Mouse (Mus musculus) liver, embryonic 13.5 days (tissue): ENCODE data around the gene Entpd2. TPM values are rescaled to one million over a fixed set of nuclear protein-coding genes. Genes with fewer than 3 reads are reported as not detected.

Source experiments
- ATAC-seq: fragments of 200-750 bp; cut with Nextera tagmentation; 2 replicates; pipeline ENCODE4 v1.8.0; 2017; ENCODE audit warnings: low read depth, mild to moderate bottlenecking, moderate number of reproducible peaks, moderate library complexity
- DNase-seq: peaks from one replicate; pipeline ENCODE4 v3.0.0; 2022
- H3K27ac ChIP-seq: fragments of 300-500 bp; sonication (generic); 2 replicates; pipeline ENCODE4 v1.5.1; 2015; ENCODE audit warnings: moderate library complexity, mild to moderate bottlenecking, inconsistent platforms
- H3K27me3 ChIP-seq: fragments of 300-500 bp; sonication (generic); 2 replicates; pipeline ENCODE4 v1.6.1; 2015; ENCODE audit warnings: mild to moderate bottlenecking, inconsistent platforms
- H3K36me3 ChIP-seq: fragments of 300-500 bp; sonication (generic); 2 replicates; pipeline ENCODE4 v1.6.1; 2015; ENCODE audit warnings: mild to moderate bottlenecking, inconsistent platforms
- H3K4me1 ChIP-seq: fragments of 300-500 bp; sonication (generic); replicated peaks from 2 replicates; pipeline ENCODE4 v1.6.1; 2015; ENCODE audit warnings: inconsistent platforms
- H3K4me2 ChIP-seq: fragments of 300-500 bp; sonication (generic); 2 replicates; pipeline ENCODE4 v1.6.1; 2015; ENCODE audit warnings: inconsistent platforms, mild to moderate bottlenecking, moderate library complexity
- H3K4me3 ChIP-seq: fragments of 300-500 bp; sonication (generic); replicated peaks from 2 replicates; pipeline ENCODE4 v1.5.1; 2015; ENCODE audit warnings: mild to moderate bottlenecking, inconsistent platforms
- H3K9ac ChIP-seq: fragments of 300-500 bp; sonication (generic); 2 replicates; pipeline ENCODE4 v1.6.1; 2015; ENCODE audit warnings: mild to moderate bottlenecking, inconsistent platforms
- H3K9me3 ChIP-seq: fragments of 300-500 bp; sonication (generic); replicated peaks from 2 replicates; pipeline ENCODE4 v1.6.1; 2016; ENCODE audit warnings: inconsistent platforms
- WGBS: fragments of 180-500 bp; shearing (Covaris S2); methylation state at CpG from one replicate; pipeline ENCODE4 v1.1.7; 2015; ENCODE audit not compliant: insufficient replicate concordance; 5-methylcytosine and 5-hydroxymethylcytosine counted together
- polyA plus RNA-seq: library from polyadenylated mRNA; unstranded; fragments of >200 nt; fragmentation: Nextera tagmentation; extraction: Ambion mirVana; gene quantifications from 2 replicates; pipeline ENCODE4 v1.2.1, GENCODE M21; 2015

The Entpd2 gene
- 0.40 and 0.41 TPM in 2 replicates for polyA plus RNA-seq

GRCm38 (mm10) chr2:25395721-25396596, at the start of gene Entpd2:
Gene Entpd2, plus strand, starts transcription at chr2:25395874.
- Histone ChIP-seq H3K27me3 (peaks cover 81% of the 10 kb centered on the region), H3K4me1 (peaks cover 19% of the 10 kb centered on the region), H3K4me2 (peak within 1 kb of the TSS; percentile 72), H3K36me3 (no peaks in the 10 kb centered on the region), H3K4me3 (peak within 1 kb of the TSS; percentile 51), H3K9me3 (no peaks in the 10 kb centered on the region), H3K27ac (no peak within 1 kb of the TSS), H3K9ac (no peak within 1 kb of the TSS)
- ATAC-seq (peak; percentile 59; the same call in 1 of the 2 replicates), DNase-seq (no peak)
- WGBS: 2% methylated on average over 57 of the region's 57 CpGs

- DNase-seq: no peak
- Histone ChIP-seq H3K4me3 (no peak overlapping the region), H3K4me2 (no peak overlapping the region), H3K36me3 (peaks cover 98% of the 10 kb centered on the region), H3K27ac (no peak overlapping the region), H3K4me1 (no peaks in the 10 kb centered on the region), H3K9me3 (no peaks in the 10 kb centered on the region), H3K9ac (no peak overlapping the region), H3K27me3 (no peaks in the 10 kb centered on the region)
- 91% methylated on average over 7 of the region's 7 CpGs for WGBS
- ATAC-seq: no peak
Observed at GRCm38 (mm10) chr2:25348162-25348561, 47.5 kb upstream of the Entpd2 start.

GRCm38 (mm10) chr2:25349499-25349898, 46.2 kb upstream of the Entpd2 start:
- Histone ChIP-seq H3K4me2 (no peak overlapping the region), H3K9ac (no peak overlapping the region), H3K4me3 (no peak overlapping the region), H3K4me1 (no peaks in the 10 kb centered on the region), H3K27me3 (no peaks in the 10 kb centered on the region), H3K9me3 (no peaks in the 10 kb centered on the region), H3K27ac (no peak overlapping the region), H3K36me3 (peaks cover 90% of the 10 kb centered on the region)
- WGBS: 81% methylated on average over 4 of the region's 4 CpGs
- DNase-seq: no peak
- no peak for ATAC-seq

- WGBS: 85% methylated on average over 3 of the region's 3 CpGs
- Histone ChIP-seq H3K9ac (no peak overlapping the region), H3K4me1 (peaks cover 12% of the 10 kb centered on the region), H3K4me3 (no peak overlapping the region), H3K27me3 (no peaks in the 10 kb centered on the region), H3K27ac (no peak overlapping the region), H3K36me3 (peaks cover 80% of the 10 kb centered on the region), H3K4me2 (no peak overlapping the region), H3K9me3 (no peaks in the 10 kb centered on the region)
- no peak for ATAC-seq
- DNase-seq: no peak
Observed at GRCm38 (mm10) chr2:25350701-25351100, 45.0 kb upstream of the Entpd2 start.

GRCm38 (mm10) chr2:25354211-25354610, 41.5 kb upstream of the Entpd2 start:
- H3K36me3 ChIP-seq: peaks cover 47% of the 10 kb centered on the region
- H3K27ac ChIP-seq: no peak overlapping the region
- no peak overlapping the region for H3K4me3 ChIP-seq
- no peaks in the 10 kb centered on the region for H3K27me3 ChIP-seq
- no peaks in the 10 kb centered on the region for H3K9me3 ChIP-seq
- DNase-seq (no peak), ATAC-seq (no peak)
- peaks cover 25% of the 10 kb centered on the region for H3K4me1 ChIP-seq
- 76% methylated on average over 6 of the region's 6 CpGs for WGBS
- no peak overlapping the region for H3K4me2 ChIP-seq
- no peak overlapping the region for H3K9ac ChIP-seq

GRCm38 (mm10) chr2:25355419-25356066, 40.1 kb upstream of the Entpd2 start:
- ATAC-seq (peak; percentile 22), DNase-seq (no peak)
- Histone ChIP-seq H3K4me2 (peak overlapping the region; percentile 81), H3K27me3 (no peaks in the 10 kb centered on the region), H3K9me3 (no peaks in the 10 kb centered on the region), H3K27ac (no peak overlapping the region), H3K4me1 (peaks cover 25% of the 10 kb centered on the region), H3K36me3 (peaks cover 34% of the 10 kb centered on the region), H3K4me3 (peak overlapping the region; percentile 62), H3K9ac (peak overlapping the region; percentile 60)
- WGBS: 32% methylated on average over 18 of the region's 18 CpGs

- Histone ChIP-seq H3K9ac (peak within 1 kb of the TSS; percentile 60), H3K4me3 (peak within 1 kb of the TSS; percentile 62), H3K36me3 (peaks cover 25% of the 10 kb centered on the region), H3K4me1 (peaks cover 25% of the 10 kb centered on the region), H3K9me3 (no peaks in the 10 kb centered on the region), H3K27ac (no peak within 1 kb of the TSS), H3K4me2 (peak within 1 kb of the TSS; percentile 81), H3K27me3 (no peaks in the 10 kb centered on the region)
- peak; percentile 79 for ATAC-seq
- WGBS: 4% methylated on average over 13 of the region's 13 CpGs
- DNase-seq: peak; percentile 82
Observed at GRCm38 (mm10) chr2:25356208-25357079, 39.2 kb upstream of the Entpd2 start, which contains the start of gene Dpp7. Gene Dpp7, minus strand, starts transcription at chr2:25356359.

- Histone ChIP-seq H3K27ac (no peak overlapping the region), H3K4me3 (no peak overlapping the region), H3K9me3 (no peaks in the 10 kb centered on the region), H3K4me1 (peaks cover 38% of the 10 kb centered on the region), H3K9ac (no peak overlapping the region), H3K4me2 (no peak overlapping the region), H3K36me3 (peaks cover 11% of the 10 kb centered on the region; the same call in 1 of the 2 replicates), H3K27me3 (peaks cover 12% of the 10 kb centered on the region)
- WGBS: 52% methylated on average over 4 of the region's 4 CpGs
- DNase-seq: no peak
- no peak for ATAC-seq
Observed at GRCm38 (mm10) chr2:25359848-25360247, 35.8 kb upstream of the Entpd2 start.

GRCm38 (mm10) chr2:25363478-25364178, 32.0 kb upstream of the Entpd2 start:
- ATAC-seq (no peak), DNase-seq (no peak)
- H3K4me3 ChIP-seq: no peak overlapping the region
- H3K27ac ChIP-seq: no peak overlapping the region
- H3K36me3 ChIP-seq: peaks cover 11% of the 10 kb centered on the region; the same call in 1 of the 2 replicates
- H3K4me2 ChIP-seq: no peak overlapping the region
- 63% methylated on average over 13 of the region's 13 CpGs for WGBS
- no peak overlapping the region for H3K9ac ChIP-seq
- peaks cover 29% of the 10 kb centered on the region for H3K27me3 ChIP-seq
- H3K4me1 ChIP-seq: peaks cover 28% of the 10 kb centered on the region
- no peaks in the 10 kb centered on the region for H3K9me3 ChIP-seq

- H3K9me3 ChIP-seq: no peaks in the 10 kb centered on the region
- peak overlapping the region; percentile 70 for H3K4me3 ChIP-seq
- 90% methylated on average over 4 of the region's 4 CpGs for WGBS
- H3K4me1 ChIP-seq: peaks cover 32% of the 10 kb centered on the region
- peak overlapping the region; percentile 96 for H3K4me2 ChIP-seq
- DNase-seq: no peak
- no peak for ATAC-seq
- peaks cover 29% of the 10 kb centered on the region for H3K27me3 ChIP-seq
- H3K27ac ChIP-seq: no peak overlapping the region
- peak overlapping the region; percentile 70; the same call in 1 of the 2 replicates for H3K9ac ChIP-seq
- H3K36me3 ChIP-seq: peaks cover 11% of the 10 kb centered on the region; the same call in 1 of the 2 replicates
Observed at GRCm38 (mm10) chr2:25364313-25364712, 31.4 kb upstream of the Entpd2 start.
